Mouse (Mus musculus) bone marrow, adult 2 months (tissue): ENCODE measurements around the gene H2afy2.

Source experiments
- CTCF ChIP-seq: fragments of 200-500 bp; IDR thresholded peaks from 2 replicates; pipeline ENCODE4 v1.5.1; 2011; ENCODE audit warnings: low read length, control low read depth; ENCODE audit not compliant: control insufficient read depth, insufficient read depth
- POLR2A ChIP-seq: fragments of 200-500 bp; IDR thresholded peaks from 2 replicates; pipeline ENCODE4 v1.6.1; 2011; ENCODE audit warnings: low read depth, mild to moderate bottlenecking, control low read depth, low read length, borderline replicate concordance; ENCODE audit not compliant: control insufficient read depth

DNA sequence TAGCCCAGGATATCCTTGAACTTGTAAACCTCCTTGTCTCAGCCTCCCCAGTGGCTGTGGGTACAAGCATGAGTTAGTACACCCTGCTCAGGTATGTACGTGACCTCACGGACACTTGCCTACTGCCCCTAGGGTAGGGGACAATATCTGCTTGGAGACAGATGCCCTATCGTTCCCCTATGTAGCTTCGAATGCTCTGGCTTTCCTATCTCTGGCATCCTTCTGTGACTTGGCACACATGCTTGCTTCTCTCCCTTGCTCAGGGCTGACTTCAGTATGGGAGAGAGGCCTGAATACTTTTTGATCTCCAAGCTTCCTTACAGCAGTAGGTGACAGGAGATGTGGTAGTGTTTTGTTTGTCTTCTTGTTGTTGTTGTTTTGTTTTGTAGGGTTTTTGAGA, 69.8 kb downstream of the H2afy2 start:
- TF ChIP-seq CTCF: no peak
- TF ChIP-seq POLR2A: no peak
